Mouse (Mus musculus) heart, adult 2 months (tissue): ENCODE data around the gene Zfp558. TPM values are rescaled to one million over a fixed set of nuclear protein-coding genes. Genes with fewer than 3 reads are reported as not detected.

Experiments used
- DNase-seq, 2 experiments: peaks; one replicate each; pipeline ENCODE4 v3.0.0; 2021
- H3K27ac ChIP-seq: fragments of 200-600 bp; 2 replicates; pipeline ENCODE4 v1.8.1; 2022
- H3K27me3 ChIP-seq: fragments of 200-500 bp; 2 replicates; pipeline ENCODE4 v1.6.1; 2012; ENCODE audit warnings: mild to moderate bottlenecking, low read length, inconsistent platforms, mixed read lengths; ENCODE audit not compliant: control insufficient read depth, insufficient read depth
- H3K36me3 ChIP-seq: fragments of 200-500 bp; 2 replicates; pipeline ENCODE4 v1.6.1; 2012; ENCODE audit warnings: low read length, inconsistent platforms; ENCODE audit not compliant: control insufficient read depth, insufficient read depth
- H3K4me1 ChIP-seq: fragments of 200-500 bp; 2 replicates; pipeline ENCODE4 v1.6.1; 2011; ENCODE audit warnings: low read length; ENCODE audit not compliant: control insufficient read depth, insufficient read depth
- H3K4me3 ChIP-seq: fragments of 200-600 bp; 2 replicates; pipeline ENCODE4 v1.8.1; 2022
- H3K79me2 ChIP-seq: fragments of 200-500 bp; replicated peaks from 2 replicates; pipeline ENCODE4 v1.6.1; 2012; ENCODE audit warnings: mild to moderate bottlenecking, inconsistent platforms, low read length, moderate library complexity, mixed read lengths; ENCODE audit not compliant: control insufficient read depth, insufficient read depth
- H3K9ac ChIP-seq: fragments of 200-500 bp; 2 replicates; pipeline ENCODE4 v1.6.1; 2012; ENCODE audit warnings: low read depth, mild to moderate bottlenecking, control low read depth, inconsistent platforms, low read length, mixed read lengths
- CTCF ChIP-seq: fragments of 200-600 bp; IDR thresholded peaks from 2 replicates; pipeline ENCODE4 v1.8.1; 2022; ENCODE audit warnings: antibody characterized with exemption, mild to moderate bottlenecking, moderate library complexity
- EP300 ChIP-seq: fragments of 200-500 bp; IDR thresholded peaks from 2 replicates; pipeline ENCODE4 v1.6.1; 2011; ENCODE audit warnings: low read depth, low read length, control low read depth; ENCODE audit not compliant: insufficient read depth
- POLR2A ChIP-seq: fragments of 200-500 bp; IDR thresholded peaks from 2 replicates; pipeline ENCODE4 v1.6.1; 2011; ENCODE audit warnings: mild to moderate bottlenecking, low read depth, low read length, control low read depth; ENCODE audit not compliant: insufficient read depth
- WGBS: fragments of 180-500 bp; shearing (Covaris S2); methylation state at CpG from one replicate; pipeline ENCODE4 v1.1.7; 2018; 5-methylcytosine and 5-hydroxymethylcytosine counted together
- intact Hi-C: fragments of 180-260 bp; cut with DNase I; formaldehyde crosslinking; loops from one replicate; pipeline ENCODE4 v1.15.1; 2025
- long read RNA-seq: library from polyadenylated mRNA; stranded (forward); transcript quantifications from one replicate; pipeline ENCODE4 v2.0.0, GENCODE M21; 2021
- polyA plus RNA-seq: library from polyadenylated mRNA; depleted of rRNA; stranded (reverse); fragments of >200 nt; gene quantifications from 2 replicates; pipeline ENCODE4 v1.2.3, GENCODE M21; 2012; rRNA removed
- total RNA-seq, 2 experiments: library from RNA; stranded (reverse); gene quantifications; 2 replicates each; pipeline ENCODE4 v1.2.3; 2021

The Zfp558 gene
- 1 to 10 TPM; 1.0 to 1.1 TPM for total RNA-seq
- polyA plus RNA-seq: 0.04 and 1.5 TPM in 2 replicates
- long read RNA-seq, partial matches to known transcripts: 1 of 2 reads
- long read RNA-seq, other reads (novel, unspliced or antisense): 1 of 2 reads

DNA sequence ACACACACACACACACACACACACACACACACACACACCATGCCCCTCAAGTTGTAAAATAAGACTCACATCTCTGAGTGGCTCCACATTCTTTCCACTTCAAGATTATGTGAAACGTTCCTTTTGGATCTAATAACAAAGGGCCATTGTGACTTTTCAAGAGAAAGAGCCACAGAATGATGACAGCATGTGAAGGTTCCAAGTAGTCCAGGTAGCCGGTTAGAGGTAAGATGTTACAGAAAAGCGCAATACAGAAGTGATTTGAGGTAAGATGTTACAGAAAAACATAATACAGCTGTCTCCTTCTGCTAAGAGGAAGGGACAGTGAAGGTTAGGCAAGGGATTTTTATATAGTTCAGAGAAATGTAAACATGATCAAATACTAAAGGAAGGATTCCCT lies at the start of gene Zfp558, which contains the start of gene Mbd3l1:
Gene Zfp558, minus strand, starts transcription at position 101 of the 400 bp plus-strand sequence.
Gene Mbd3l1, plus strand, starts transcription at position 192 of the 400 bp plus-strand sequence.
- 55% methylated on average over 3 of the region's 3 CpGs for WGBS
- no peak within 1 kb of the TSS for H3K9ac ChIP-seq
- intact Hi-C loops: no loop called here
- H3K79me2 ChIP-seq: no peaks in the 10 kb centered on the region
- no peaks in the 10 kb centered on the region for H3K36me3 ChIP-seq
- no peak for DNase-seq
- no peak within 1 kb of the TSS for H3K27ac ChIP-seq
- no peak for TF ChIP-seq EP300
- no peak for TF ChIP-seq POLR2A
- TF ChIP-seq CTCF: no peak
- no peaks in the 10 kb centered on the region for H3K27me3 ChIP-seq
- no peaks in the 10 kb centered on the region for H3K4me1 ChIP-seq
- no peak within 1 kb of the TSS for H3K4me3 ChIP-seq

DNA sequence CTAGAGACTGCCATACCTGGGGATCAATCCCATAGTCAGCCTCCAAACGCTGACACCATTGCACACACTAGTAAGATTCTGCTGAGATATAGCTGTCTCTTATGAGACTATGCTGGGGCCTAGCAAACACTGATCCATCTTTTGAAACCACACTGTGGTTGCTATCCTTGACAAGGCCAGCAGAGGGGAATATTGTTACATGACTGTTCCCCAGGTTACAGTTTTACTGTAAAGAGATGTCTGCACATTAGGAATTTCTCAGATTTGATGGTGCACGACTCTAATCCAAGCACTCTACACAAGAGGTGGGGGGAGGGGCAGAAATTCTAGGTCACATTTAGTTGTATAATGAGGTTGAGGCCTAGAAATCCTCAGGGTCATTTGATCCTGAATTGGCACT lies 30.0 kb upstream of the Zfp558 start:
- TF ChIP-seq CTCF: no peak
- TF ChIP-seq POLR2A: no peak
- TF ChIP-seq EP300: no peak
- no peak overlapping the region for H3K9ac ChIP-seq
- H3K79me2 ChIP-seq: no peaks in the 10 kb centered on the region
- H3K27me3 ChIP-seq: no peaks in the 10 kb centered on the region
- no peak overlapping the region for H3K27ac ChIP-seq
- no peak for DNase-seq
- H3K4me1 ChIP-seq: no peaks in the 10 kb centered on the region
- no peak overlapping the region for H3K4me3 ChIP-seq
- no peaks in the 10 kb centered on the region for H3K36me3 ChIP-seq
- WGBS: 51% methylated on average over 2 of the region's 2 CpGs
- intact Hi-C loops: no loop called here

GRCm38 (mm10) chr9:18473324-18474128 lies 4.5 kb downstream of the Zfp558 start:
- Histone ChIP-seq H3K36me3 (no peaks in the 10 kb centered on the region), H3K4me3 (peak overlapping the region; percentile 48), H3K4me1 (no peaks in the 10 kb centered on the region), H3K27me3 (no peaks in the 10 kb centered on the region), H3K9ac (peak overlapping the region; percentile 82), H3K27ac (peak overlapping the region; percentile 56), H3K79me2 (no peaks in the 10 kb centered on the region)
- WGBS: 4% methylated on average over 39 of the region's 39 CpGs
- DNase-seq: peak; percentile 76 to 77
- intact Hi-C loops: loop anchor here (5.0 kb wide), 1 partner anchor 181 kb away; the partner anchor contains the start of gene Chordc1
- TF ChIP-seq POLR2A (peak; percentile 73), CTCF (peak; percentile 20; the same call in 1 of the 2 replicates), EP300 (no peak)

DNA sequence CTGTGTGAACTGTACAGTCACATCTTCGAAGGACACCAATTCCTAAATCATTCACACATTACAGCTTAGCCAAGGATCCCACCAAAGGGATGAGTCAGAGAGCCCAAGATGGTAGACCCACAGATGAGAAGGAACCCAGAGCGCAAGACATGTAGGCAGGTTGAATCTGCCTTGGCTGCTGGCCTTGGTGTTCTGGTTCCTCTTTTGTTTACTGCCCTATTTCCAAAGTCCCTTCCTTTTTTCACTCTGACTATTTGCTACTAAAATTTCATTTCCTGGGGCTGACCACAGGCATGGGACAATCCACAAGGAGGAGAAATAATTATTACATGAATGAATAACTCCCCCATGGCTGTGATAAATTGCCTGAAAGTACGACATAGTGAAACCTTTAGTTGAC lies 10.1 kb downstream of the Zfp558 start:
- Histone ChIP-seq H3K27me3 (no peaks in the 10 kb centered on the region), H3K36me3 (no peaks in the 10 kb centered on the region), H3K4me3 (no peak overlapping the region), H3K9ac (no peak overlapping the region), H3K4me1 (no peaks in the 10 kb centered on the region), H3K79me2 (no peaks in the 10 kb centered on the region), H3K27ac (no peak overlapping the region)
- no peak for DNase-seq
- intact Hi-C loops: no loop called here
- WGBS: 80% methylated on average over 3 of the region's 3 CpGs
- TF ChIP-seq EP300 (no peak), POLR2A (no peak), CTCF (no peak)

DNA sequence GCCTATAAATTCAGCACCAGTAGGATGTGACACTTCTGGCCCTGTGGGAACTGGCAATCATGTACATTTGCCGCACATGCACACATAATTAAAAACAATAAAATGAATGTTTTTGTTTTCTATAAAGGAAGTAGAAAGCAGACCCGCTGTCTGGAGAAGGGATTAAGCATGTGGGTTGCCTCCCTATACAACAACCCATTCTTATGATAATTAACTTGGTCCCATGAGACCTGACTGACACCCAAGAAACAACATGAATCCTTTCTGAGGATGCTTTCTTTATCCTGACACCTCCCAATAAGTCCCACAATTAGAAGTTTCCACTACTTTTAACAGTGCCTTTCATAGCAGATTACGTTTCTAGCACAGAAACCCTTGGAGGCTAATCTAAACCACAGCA lies 10.7 kb downstream of the Zfp558 start:
- H3K4me1 ChIP-seq: no peaks in the 10 kb centered on the region
- intact Hi-C loops: no loop called here
- TF ChIP-seq CTCF (no peak), POLR2A (no peak), EP300 (no peak)
- 73% methylated on average over 3 of the region's 3 CpGs for WGBS
- no peak for DNase-seq
- no peak overlapping the region for H3K4me3 ChIP-seq
- no peak overlapping the region for H3K9ac ChIP-seq
- no peaks in the 10 kb centered on the region for H3K79me2 ChIP-seq
- no peak overlapping the region for H3K27ac ChIP-seq
- no peaks in the 10 kb centered on the region for H3K27me3 ChIP-seq
- H3K36me3 ChIP-seq: no peaks in the 10 kb centered on the region

- 77% methylated on average over 4 of the region's 4 CpGs for WGBS
- Histone ChIP-seq H3K79me2 (no peaks in the 10 kb centered on the region), H3K4me3 (no peak overlapping the region), H3K27ac (no peak overlapping the region), H3K9ac (no peak overlapping the region), H3K4me1 (no peaks in the 10 kb centered on the region), H3K36me3 (no peaks in the 10 kb centered on the region), H3K27me3 (no peaks in the 10 kb centered on the region)
- no peak for TF ChIP-seq EP300
- TF ChIP-seq CTCF: no peak
- no peak for TF ChIP-seq POLR2A
- intact Hi-C loops: no loop called here
- DNase-seq: no peak
These were observed 21.5 kb downstream of the Zfp558 start for GRCm38 (mm10) chr9:18456520-18456919.
